12 mouse cellular contexts compared by ENCODE assay signal in the genomic region with DNA sequence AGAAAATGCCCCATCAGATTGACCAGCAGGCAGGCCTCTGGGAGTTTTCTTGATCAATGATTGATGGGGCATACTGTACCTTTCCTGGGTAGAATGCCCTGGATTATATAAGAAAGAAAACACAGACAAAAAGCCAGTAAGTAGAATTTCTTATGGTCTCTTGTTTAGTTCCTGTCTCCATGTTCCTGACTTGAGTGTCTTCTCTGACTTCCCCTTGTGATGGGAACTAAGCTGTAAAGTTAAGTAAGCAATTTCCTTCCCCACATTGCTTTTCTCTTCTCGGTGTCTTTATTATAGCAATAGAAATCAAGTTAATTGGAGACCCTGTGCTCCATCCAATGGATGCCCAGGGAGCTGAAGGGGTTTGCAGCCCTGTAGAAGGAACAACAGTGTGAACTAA.
"Had no signal": no experiment of that assay in that cellular context is flagged by ENCODE, and none has a peak within 500 bp of the region (broad histone marks: within the 10 kb centered on the region; RNA-seq: fewer than 3 reads in every experiment).

No protein-coding gene starts in this region.

- DNase-seq: retina, postnatal 1 day; right cerebral cortex, adult 18-20 months; right cerebral cortex, postnatal 14 days; right cerebral cortex, postnatal 25 days; right cerebral cortex, postnatal 4 days; spleen, adult 18-20 months; thymus, adult 18-20 months; thymus, adult 2 months; thymus, postnatal 14 days; thymus, postnatal 25 days; thymus, postnatal 36 days; thymus, postnatal 4 days had no signal
